Mouse (Mus musculus) splenic B cell, adult 2 months (primary cell): Measurements from ENCODE around the gene Stk35.
"Not testable (repeated sequence)": the region's sequence is repeated elsewhere in the genome, so short reads cannot be mapped to it uniquely, and the experiment has no call there.

Experiments used
- DNase-seq: peaks from one replicate; pipeline ENCODE4 v3.0.0-alpha.2; 2011; ENCODE audit warnings: low read depth, low spot score
- H3K27me3 ChIP-seq: 2 replicates; pipeline ENCODE4 v1.6.1; 2012; ENCODE audit warnings: mild to moderate bottlenecking, low read length, moderate library complexity, mixed read lengths; ENCODE audit not compliant: control insufficient read depth, poor library complexity, insufficient read depth, severe bottlenecking
- H3K36me3 ChIP-seq: 2 replicates; pipeline ENCODE4 v1.6.1; 2012; ENCODE audit warnings: mild to moderate bottlenecking, low read length, moderate library complexity, mixed read lengths; ENCODE audit not compliant: control insufficient read depth, poor library complexity, insufficient read depth, severe bottlenecking

The Stk35 gene

GRCm38 (mm10) chr2:129819951-129820350, 19.6 kb downstream of the Stk35 start:
- DNase-seq, result no peak
- no peaks in the 10 kb centered on the region for H3K27me3 ChIP-seq
- H3K36me3 ChIP-seq, result no peaks in the 10 kb centered on the region; the same call in 1 of the 2 replicates

GRCm38 (mm10) chr2:129821021-129821420, 20.7 kb downstream of the Stk35 start:
- no peak for DNase-seq
- Histone ChIP-seq H3K27me3 (no peaks in the 10 kb centered on the region), H3K36me3 (no peaks in the 10 kb centered on the region; the same call in 1 of the 2 replicates)

- DNase-seq, result no peak
- Histone ChIP-seq H3K27me3 (no peaks in the 10 kb centered on the region), H3K36me3 (no peaks in the 10 kb centered on the region; the same call in 1 of the 2 replicates)
Observed at GRCm38 (mm10) chr2:129821568-129821967, 21.3 kb downstream of the Stk35 start.

GRCm38 (mm10) chr2:129823310-129823709, 23.0 kb downstream of the Stk35 start:
- Histone ChIP-seq H3K36me3 (no peaks in the 10 kb centered on the region; the same call in 1 of the 2 replicates), H3K27me3 (no peaks in the 10 kb centered on the region)
- DNase-seq, result no peak

- no peaks in the 10 kb centered on the region for H3K36me3 ChIP-seq
- DNase-seq, result no peak
- no peaks in the 10 kb centered on the region for H3K27me3 ChIP-seq
Observed at GRCm38 (mm10) chr2:129824254-129824653, 23.9 kb downstream of the Stk35 start.

- Histone ChIP-seq H3K27me3 (no peaks in the 10 kb centered on the region), H3K36me3 (no peaks in the 10 kb centered on the region; the same call in 1 of the 2 replicates)
- no peak for DNase-seq
Observed at GRCm38 (mm10) chr2:129826141-129826540, 25.8 kb downstream of the Stk35 start.

- H3K27me3 ChIP-seq, result no peaks in the 10 kb centered on the region
- H3K36me3 ChIP-seq, result no peaks in the 10 kb centered on the region; the same call in 1 of the 2 replicates
- no peak for DNase-seq
Observed at GRCm38 (mm10) chr2:129832993-129833392, 32.7 kb downstream of the Stk35 start.

- H3K36me3 ChIP-seq, result no peaks in the 10 kb centered on the region; the same call in 1 of the 2 replicates
- no peak for DNase-seq
- H3K27me3 ChIP-seq, result no peaks in the 10 kb centered on the region
Observed at GRCm38 (mm10) chr2:129834221-129834620, 33.9 kb downstream of the Stk35 start.

- Histone ChIP-seq H3K36me3 (no peaks in the 10 kb centered on the region; the same call in 1 of the 2 replicates), H3K27me3 (no peaks in the 10 kb centered on the region)
- DNase-seq, result no peak
Observed at GRCm38 (mm10) chr2:129834881-129835280, 34.6 kb downstream of the Stk35 start.

- DNase-seq, result no peak
- Histone ChIP-seq H3K27me3 (no peaks in the 10 kb centered on the region), H3K36me3 (no peaks in the 10 kb centered on the region)
Observed at GRCm38 (mm10) chr2:129836921-129837320, 36.6 kb downstream of the Stk35 start.

GRCm38 (mm10) chr2:129838321-129838720, 38.0 kb downstream of the Stk35 start:
- H3K36me3 ChIP-seq, result no peaks in the 10 kb centered on the region
- no peak for DNase-seq
- no peaks in the 10 kb centered on the region for H3K27me3 ChIP-seq

GRCm38 (mm10) chr2:129845826-129846225, 45.5 kb downstream of the Stk35 start:
- Histone ChIP-seq H3K36me3 (no peaks in the 10 kb centered on the region), H3K27me3 (no peaks in the 10 kb centered on the region)
- no peak for DNase-seq

- Histone ChIP-seq H3K27me3 (no peaks in the 10 kb centered on the region), H3K36me3 (no peaks in the 10 kb centered on the region)
- no peak for DNase-seq
Observed at GRCm38 (mm10) chr2:129846501-129846900, 46.2 kb downstream of the Stk35 start.

- H3K27me3 ChIP-seq, DNase-seq, H3K36me3 ChIP-seq: not testable (repeated sequence)
Observed at GRCm38 (mm10) chr2:129849078-129849477, 48.8 kb downstream of the Stk35 start.

GRCm38 (mm10) chr2:129851512-129851911, 51.2 kb downstream of the Stk35 start:
- no peaks in the 10 kb centered on the region for H3K27me3 ChIP-seq
- H3K36me3 ChIP-seq, result no peaks in the 10 kb centered on the region
- no peak for DNase-seq

- Histone ChIP-seq H3K27me3 (no peaks in the 10 kb centered on the region), H3K36me3 (no peaks in the 10 kb centered on the region)
- DNase-seq, result no peak
Observed at GRCm38 (mm10) chr2:129863256-129863655, 62.9 kb downstream of the Stk35 start.
